ENCODE assay signal across 8 mouse cellular contexts in the genomic region with DNA sequence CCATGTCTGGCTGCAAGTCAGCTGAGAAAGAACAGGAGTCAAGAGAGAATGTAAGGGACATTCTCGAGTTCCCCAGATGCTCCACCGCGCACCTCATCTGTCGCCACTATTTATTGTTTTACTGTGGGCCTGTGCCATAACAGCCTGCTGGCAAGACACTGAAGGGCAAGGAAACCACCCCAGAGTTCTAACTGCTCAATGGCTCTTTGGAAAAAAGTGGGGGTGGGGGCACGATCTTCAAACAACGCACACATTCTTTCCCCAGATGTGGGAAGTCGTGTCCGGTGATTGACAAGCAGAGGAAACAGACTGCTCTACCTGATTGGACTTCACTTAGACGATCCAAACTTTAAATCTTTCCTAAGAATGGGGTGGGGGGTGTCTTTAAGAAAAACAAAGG. TPM values are rescaled to one million over a fixed set of nuclear protein-coding genes. Genes with fewer than 3 reads are reported as not detected.
DNase-seq lines count a peak whose midpoint lies in the region; ATAC-seq and TF ChIP-seq lines count a peak whose summit lies in the region.
"Had no signal": no experiment of that assay in that cellular context is flagged by ENCODE, and none has a peak within 500 bp of the region (broad histone marks: within the 10 kb centered on the region; RNA-seq: fewer than 3 reads in every experiment).

No protein-coding gene starts in this region.

- TF ChIP-seq CTCF in testis, adult 2 months (IDR thresholded peaks at IDR 0.05; ENCODE audit: control insufficient read depth, insufficient read depth, insufficient replicate concordance, low read depth, low read length), result no peak
- TF ChIP-seq CTCF in lung, embryonic 14.5 days (IDR thresholded peaks at IDR 0.05; ENCODE audit: low read depth), result 0 out of 2 replicates have a peak, but pooled peaks have one; percentile 26
- no peak for TF ChIP-seq CTCF in stomach, postnatal 0 days (IDR thresholded peaks at IDR 0.05; ENCODE audit: low read depth)

- no peaks in the 10 kb centered on the region for H3K36me3 ChIP-seq in testis, adult 2 months (ENCODE audit: control insufficient read depth, insufficient read depth, low read length)
- no peaks in the 10 kb centered on the region for H3K36me3 ChIP-seq in heart, embryonic 11.5 days (ENCODE audit: control insufficient read depth, insufficient read depth, low read length)
- no peaks in the 10 kb centered on the region for H3K36me3 ChIP-seq in lung, embryonic 14.5 days (ENCODE audit: insufficient read depth)
- no peaks in the 10 kb centered on the region for H3K36me3 ChIP-seq in stomach, postnatal 0 days (ENCODE audit: control insufficient read depth, insufficient read depth, low read length)

- peaks cover 9% of the 10 kb centered on the region for H3K4me1 ChIP-seq in testis, adult 2 months (ENCODE audit: control insufficient read depth, insufficient read depth, low read length)
- H3K4me1 ChIP-seq in heart, embryonic 11.5 days (ENCODE audit: control insufficient read depth, insufficient read depth, low read length), result peaks cover 49% of the 10 kb centered on the region
- H3K4me1 ChIP-seq in lung, embryonic 14.5 days (ENCODE audit: insufficient read depth), result peaks cover 52% of the 10 kb centered on the region
- H3K4me1 ChIP-seq in stomach, postnatal 0 days (replicated peaks; ENCODE audit: control insufficient read depth, insufficient read depth), result peaks cover 3% of the 10 kb centered on the region; the same call in 1 of the 2 replicates

- no peak for ATAC-seq in heart, embryonic 11.5 days (replicated peaks; ENCODE audit: insufficient number of reproducible peaks, low FRiP score, low TSS enrichment)
- peak; percentile 60 for ATAC-seq in lung, embryonic 14.5 days (ENCODE audit: insufficient read depth)
- peak; percentile 18; the same call in 1 of the 2 replicates for ATAC-seq in stomach, postnatal 0 days (ENCODE audit: low FRiP score, low TSS enrichment)

- WGBS in heart, embryonic 11.5 days (ENCODE audit: insufficient replicate concordance), result 14% methylated on average over 9 of the region's 9 CpGs
- WGBS in lung, embryonic 14.5 days, result 3% methylated on average over 9 of the region's 9 CpGs
- 12% methylated on average over 9 of the region's 9 CpGs for WGBS in stomach, postnatal 0 days

- no peak for TF ChIP-seq EP300 in stomach, postnatal 0 days (optimal IDR thresholded peaks at IDR 0.05)

- no peak overlapping the region for H3K27ac ChIP-seq in testis, adult 2 months (ENCODE audit: control insufficient read depth, insufficient read depth, low read depth, low read length)
- peak overlapping the region; percentile 67 for H3K27ac ChIP-seq in heart, embryonic 11.5 days (ENCODE audit: low read depth, low read length)
- peak overlapping the region; percentile 96 for H3K27ac ChIP-seq in lung, embryonic 14.5 days (ENCODE audit: low read depth)
- peak overlapping the region; percentile 77 for H3K27ac ChIP-seq in stomach, postnatal 0 days (replicated peaks)

- peak overlapping the region; percentile 30; the same call in 1 of the 2 replicates for H3K9ac ChIP-seq in heart, embryonic 11.5 days (ENCODE audit: low read depth, low read length)
- H3K9ac ChIP-seq in lung, embryonic 14.5 days, result peak overlapping the region; percentile 70
- H3K9ac ChIP-seq in stomach, postnatal 0 days (ENCODE audit: low read length), result peak overlapping the region; percentile 62

- no peaks in the 10 kb centered on the region for H3K9me3 ChIP-seq in heart, embryonic 11.5 days (replicated peaks; ENCODE audit: control insufficient read depth, low read length)
- H3K9me3 ChIP-seq in lung, embryonic 14.5 days (ENCODE audit: low read depth, low read length), result no peaks in the 10 kb centered on the region
- no peaks in the 10 kb centered on the region for H3K9me3 ChIP-seq in stomach, postnatal 0 days (ENCODE audit: control insufficient read depth, low read length)

- no peak for TF ChIP-seq POLR2A in testis, adult 2 months (IDR thresholded peaks at IDR 0.05; ENCODE audit: control insufficient read depth, low read depth, low read length)

- peak overlapping the region; percentile 44 for H3K4me2 ChIP-seq in heart, embryonic 11.5 days
- H3K4me2 ChIP-seq in lung, embryonic 14.5 days, result peak overlapping the region; percentile 56
- peak overlapping the region; percentile 44 for H3K4me2 ChIP-seq in stomach, postnatal 0 days (replicated peaks; ENCODE audit: low read depth)

- no peak for DNase-seq in testis, postnatal 10 days (ENCODE audit: low spot score)
- DNase-seq in lung, embryonic 14.5 days, result peak; percentile 83
- DNase-seq in stomach, postnatal 0 days (ENCODE audit: low spot score), result no peak
- DNase-seq in c-Kit-positive CD71-positive TER-119-positive erythroid progenitor cells, embryonic 14.5 days (ENCODE audit: low spot score), result no peak
- DNase-seq in cerebellum, adult 11-12 months, result no peak

- H3K27me3 ChIP-seq in testis, adult 2 months (ENCODE audit: control insufficient read depth, insufficient read depth, low read length), result no peaks in the 10 kb centered on the region
- H3K27me3 ChIP-seq in heart, embryonic 11.5 days (ENCODE audit: control insufficient read depth, insufficient read depth, low read length), result no peaks in the 10 kb centered on the region
- no peaks in the 10 kb centered on the region for H3K27me3 ChIP-seq in lung, embryonic 14.5 days (ENCODE audit: insufficient read depth, low read length)
- no peaks in the 10 kb centered on the region for H3K27me3 ChIP-seq in stomach, postnatal 0 days (ENCODE audit: control insufficient read depth, insufficient read depth, low read length)

- peak overlapping the region; percentile 1 for H3K4me3 ChIP-seq in testis, adult 2 months (ENCODE audit: control insufficient read depth, low read depth, low read length)
- no peak overlapping the region for H3K4me3 ChIP-seq in heart, embryonic 11.5 days (ENCODE audit: low read depth, low read length)
- peak overlapping the region; percentile 48 for H3K4me3 ChIP-seq in lung, embryonic 14.5 days (ENCODE audit: low read depth, low read length)
- peak overlapping the region; percentile 41 for H3K4me3 ChIP-seq in stomach, postnatal 0 days (ENCODE audit: low read depth, low read length)

RNA-seq across cellular contexts. Expression of gene Sparcl1, which starts 1.5 kb away (rescaled TPM):
- 15.8 and 23.1 TPM in 2 replicates for polyA plus RNA-seq in testis, adult 2 months (2012; rRNA removed)
- polyA plus RNA-seq in heart, embryonic 11.5 days (2014; fragmentation: Nextera tagmentation; extraction: Ambion mirVana), result 18.2 and 21.8 TPM in 2 replicates
- 296 and 307 TPM in 2 replicates for polyA plus RNA-seq in lung, embryonic 14.5 days (2014; fragmentation: Nextera tagmentation; extraction: Ambion mirVana)
- 206 and 241 TPM in 2 replicates for polyA plus RNA-seq in stomach, postnatal 0 days (2015; fragmentation: Nextera tagmentation; extraction: Ambion mirVana)

RNA-seq across cellular contexts. Expression of gene Gm17660, which starts 34.6 kb away (rescaled TPM):
- 0.26 and 0.62 TPM in 2 replicates for polyA plus RNA-seq in testis, adult 2 months (2012; rRNA removed)
- polyA plus RNA-seq in heart, embryonic 11.5 days (2014; fragmentation: Nextera tagmentation; extraction: Ambion mirVana), result not detected in 2 replicates
- polyA plus RNA-seq in lung, embryonic 14.5 days (2014; fragmentation: Nextera tagmentation; extraction: Ambion mirVana), result not detected in 2 replicates
- 0.35 TPM in 1 of 2 replicates, not detected in the other for polyA plus RNA-seq in stomach, postnatal 0 days (2015; fragmentation: Nextera tagmentation; extraction: Ambion mirVana)
- polyA plus RNA-seq: large intestine, adult 2 months had no signal

RNA-seq across cellular contexts. Expression of gene Dspp, which starts 58.5 kb away (rescaled TPM):
- not detected in 2 replicates for polyA plus RNA-seq in testis, adult 2 months (2012; rRNA removed)
- polyA plus RNA-seq in heart, embryonic 11.5 days (2014; fragmentation: Nextera tagmentation; extraction: Ambion mirVana), result not detected in 2 replicates
- polyA plus RNA-seq in lung, embryonic 14.5 days (2014; fragmentation: Nextera tagmentation; extraction: Ambion mirVana), result not detected in 2 replicates
- not detected in 2 replicates for polyA plus RNA-seq in stomach, postnatal 0 days (2015; fragmentation: Nextera tagmentation; extraction: Ambion mirVana)
- polyA plus RNA-seq: large intestine, adult 2 months had no signal
